Mouse (Mus musculus): ENCODE data around the gene Ppp3ca.

Gene Ppp3ca

GRCm38 (mm10) chr3:136759446-136759845, 89.5 kb downstream of the Ppp3ca start:
- CTCF ChIA-PET: interaction anchor here (0.6 kb wide), 1 partner anchor 99 kb away, joined by 5 read pairs; no protein-coding TSS in a partner anchor

GRCm38 (mm10) chr3:136761292-136761978, 91.5 kb downstream of the Ppp3ca start:
- CTCF ChIA-PET: interaction anchor here (0.7 kb wide), 1 partner anchor 31 kb away, joined by 3 read pairs; no protein-coding TSS in a partner anchor

- CTCF ChIA-PET: interaction anchor here (0.7 kb wide), 1 partner anchor 32 kb away, joined by 3 read pairs; no protein-coding TSS in a partner anchor
Observed at GRCm38 (mm10) chr3:136761979-136762341, 92.0 kb downstream of the Ppp3ca start.

GRCm38 (mm10) chr3:136763717-136764270, 93.9 kb downstream of the Ppp3ca start:
- CTCF ChIA-PET: no interaction called here

GRCm38 (mm10) chr3:136765569-136765968, 95.6 kb downstream of the Ppp3ca start:
- CTCF ChIA-PET: no interaction called here

GRCm38 (mm10) chr3:136768775-136769485, 99.0 kb downstream of the Ppp3ca start:
- CTCF ChIA-PET: no interaction called here

GRCm38 (mm10) chr3:136769486-136769882, 99.6 kb downstream of the Ppp3ca start:
- CTCF ChIA-PET: no interaction called here

- CTCF ChIA-PET: interaction anchor here (0.5 kb wide), 1 partner anchor 689 kb away, joined by 4 read pairs; no protein-coding TSS in a partner anchor
Observed at GRCm38 (mm10) chr3:136771700-136772099, 101.8 kb downstream of the Ppp3ca start.

GRCm38 (mm10) chr3:136773217-136773616, 103.3 kb downstream of the Ppp3ca start:
- CTCF ChIA-PET: no interaction called here

- CTCF ChIA-PET: interaction anchor here (0.7 kb wide), 1 partner anchor 560 kb away, joined by 6 read pairs; no protein-coding TSS in a partner anchor
Observed at GRCm38 (mm10) chr3:136774196-136774595, 104.3 kb downstream of the Ppp3ca start.

GRCm38 (mm10) chr3:136776525-136776924, 106.6 kb downstream of the Ppp3ca start:
- CTCF ChIA-PET: no interaction called here

- CTCF ChIA-PET: no interaction called here
Observed at GRCm38 (mm10) chr3:136777380-136777779, 107.5 kb downstream of the Ppp3ca start.

- CTCF ChIA-PET: no interaction called here
Observed at GRCm38 (mm10) chr3:136777787-136778216, 107.9 kb downstream of the Ppp3ca start.

GRCm38 (mm10) chr3:136780321-136780720, 110.4 kb downstream of the Ppp3ca start:
- CTCF ChIA-PET: no interaction called here

GRCm38 (mm10) chr3:136782058-136782457, 112.1 kb downstream of the Ppp3ca start:
- CTCF ChIA-PET: no interaction called here

- CTCF ChIA-PET: no interaction called here
Observed at GRCm38 (mm10) chr3:136785686-136786085, 115.8 kb downstream of the Ppp3ca start.

- CTCF ChIA-PET: no interaction called here
Observed at GRCm38 (mm10) chr3:136790261-136790871, 120.4 kb downstream of the Ppp3ca start.

GRCm38 (mm10) chr3:136791404-136791803, 121.5 kb downstream of the Ppp3ca start:
- CTCF ChIA-PET: no interaction called here

GRCm38 (mm10) chr3:136791946-136792345, 122.0 kb downstream of the Ppp3ca start:
- CTCF ChIA-PET: no interaction called here

- CTCF ChIA-PET: interaction anchor here (0.6 kb wide), 1 partner anchor 84 kb away, joined by 3 read pairs; no protein-coding TSS in a partner anchor
Observed at GRCm38 (mm10) chr3:136793411-136793810, 123.5 kb downstream of the Ppp3ca start.

GRCm38 (mm10) chr3:136794426-136795217, 124.7 kb downstream of the Ppp3ca start:
- CTCF ChIA-PET: no interaction called here
